Mouse (Mus musculus): ENCODE results near the gene Olfr893. TPM values are rescaled to one million over a fixed set of nuclear protein-coding genes. Genes with fewer than 3 reads are reported as not detected.
"Not testable (repeated sequence)": the region's sequence is repeated elsewhere in the genome, so short reads cannot be mapped to it uniquely, and the experiment has no call there.

Olfr893 gene
- not detected in 2 replicates for polyA plus RNA-seq (2011; ENCODE audit: insufficient read length, low read depth, missing spikeins)

GRCm38 (mm10) chr9:38208065-38208464 lies at the start of gene Olfr893:
Gene Olfr893 (plus strand): TSS chr9:38208365.
- Histone ChIP-seq H3K27ac (ENCODE audit: insufficient read depth, low read length) (no peak within 1 kb of the TSS), H3K4me3 (ENCODE audit: insufficient read depth, low read length) (no peak within 1 kb of the TSS), H3K4me1 (ENCODE audit: control insufficient read depth, insufficient read depth, low read length) (no peaks in the 10 kb centered on the region)
- TF ChIP-seq POLR2A (IDR thresholded peaks at IDR 0.05; ENCODE audit: low read depth, low read length): no peak
- no peak for TF ChIP-seq CTCF (IDR thresholded peaks at IDR 0.05; ENCODE audit: borderline replicate concordance, insufficient read depth, low read length)

GRCm38 (mm10) chr9:38168341-38168740 lies 39.8 kb upstream of the Olfr893 start:
- not testable (repeated sequence) for H3K27ac ChIP-seq (ENCODE audit: insufficient read depth, low read length); H3K4me1 ChIP-seq (ENCODE audit: control insufficient read depth, insufficient read depth, low read length); H3K4me3 ChIP-seq (ENCODE audit: insufficient read depth, low read length)

GRCm38 (mm10) chr9:38180721-38181120 lies 27.4 kb upstream of the Olfr893 start, which contains the start of gene Olfr891:
Gene Olfr891 (minus strand): TSS chr9:38180821.
- H3K4me1 ChIP-seq (ENCODE audit: control insufficient read depth, insufficient read depth, low read length): no peaks in the 10 kb centered on the region
- TF ChIP-seq CTCF (IDR thresholded peaks at IDR 0.05; ENCODE audit: borderline replicate concordance, insufficient read depth, low read length) (no peak), POLR2A (IDR thresholded peaks at IDR 0.05; ENCODE audit: low read depth, low read length) (no peak)
- H3K27ac ChIP-seq (ENCODE audit: insufficient read depth, low read length): no peak within 1 kb of the TSS
- H3K4me3 ChIP-seq (ENCODE audit: insufficient read depth, low read length): no peak within 1 kb of the TSS

- no peak within 1 kb of the TSS for H3K27ac ChIP-seq (ENCODE audit: insufficient read depth, low read length)
- TF ChIP-seq CTCF (IDR thresholded peaks at IDR 0.05; ENCODE audit: borderline replicate concordance, insufficient read depth, low read length) (no peak), POLR2A (IDR thresholded peaks at IDR 0.05; ENCODE audit: low read depth, low read length) (no peak)
- no peaks in the 10 kb centered on the region for H3K4me1 ChIP-seq (ENCODE audit: control insufficient read depth, insufficient read depth, low read length)
- H3K4me3 ChIP-seq (ENCODE audit: insufficient read depth, low read length): no peak within 1 kb of the TSS
These were observed 9.6 kb downstream of the Olfr893 start, which contains the start of gene Olfr894 for GRCm38 (mm10) chr9:38217755-38218154. Gene Olfr894 (plus strand): TSS chr9:38218055.

- H3K27ac ChIP-seq (ENCODE audit: insufficient read depth, low read length): no peak within 1 kb of the TSS
- TF ChIP-seq POLR2A (IDR thresholded peaks at IDR 0.05; ENCODE audit: low read depth, low read length): no peak
- TF ChIP-seq CTCF (IDR thresholded peaks at IDR 0.05; ENCODE audit: borderline replicate concordance, insufficient read depth, low read length): no peak
- no peaks in the 10 kb centered on the region for H3K4me1 ChIP-seq (ENCODE audit: control insufficient read depth, insufficient read depth, low read length)
- H3K4me3 ChIP-seq (ENCODE audit: insufficient read depth, low read length): no peak within 1 kb of the TSS
These were observed 44.3 kb downstream of the Olfr893 start, which contains the start of gene Olfr143 for GRCm38 (mm10) chr9:38252474-38252873. Gene Olfr143 (plus strand): TSS chr9:38252774.

Other genes with a start within 250 kb of the Olfr893 start
- gene Olfr881, start 216.5 kb upstream of the Olfr893 start, polyA plus RNA-seq (2011; ENCODE audit: insufficient read length, low read depth, missing spikeins): not detected in 2 replicates
- gene Olfr883, start 182.6 kb upstream of the Olfr893 start, polyA plus RNA-seq (2011; ENCODE audit: insufficient read length, low read depth, missing spikeins): not detected in 2 replicates
- gene Olfr884, start 161.8 kb upstream of the Olfr893 start, polyA plus RNA-seq (2011; ENCODE audit: insufficient read length, low read depth, missing spikeins): not detected in 2 replicates
- not detected in 2 replicates for gene Olfr885, start 147.0 kb upstream of the Olfr893 start, polyA plus RNA-seq (2011; ENCODE audit: insufficient read length, low read depth, missing spikeins)
- gene Olfr887, start 124.3 kb upstream of the Olfr893 start, polyA plus RNA-seq (2011; ENCODE audit: insufficient read length, low read depth, missing spikeins): not detected in 2 replicates
- not detected in 2 replicates for gene Olfr888, start 100.2 kb upstream of the Olfr893 start, polyA plus RNA-seq (2011; ENCODE audit: insufficient read length, low read depth, missing spikeins)
- gene Olfr889, start 93.2 kb upstream of the Olfr893 start, polyA plus RNA-seq (2011; ENCODE audit: insufficient read length, low read depth, missing spikeins): 0.09 TPM in 1 of 2 replicates, not detected in the other
- not detected in 2 replicates for gene Olfr890, start 65.8 kb upstream of the Olfr893 start, polyA plus RNA-seq (2011; ENCODE audit: insufficient read length, low read depth, missing spikeins)
- gene Olfr891, start 27.5 kb upstream of the Olfr893 start, polyA plus RNA-seq (2011; ENCODE audit: insufficient read length, low read depth, missing spikeins): not detected in 2 replicates
- gene Olfr894, start 9.7 kb downstream of the Olfr893 start, polyA plus RNA-seq (2011; ENCODE audit: insufficient read length, low read depth, missing spikeins): not detected in 2 replicates
- gene Olfr143, start 44.4 kb downstream of the Olfr893 start, polyA plus RNA-seq (2011; ENCODE audit: insufficient read length, low read depth, missing spikeins): not detected in 2 replicates
- gene Olfr895, start 59.5 kb downstream of the Olfr893 start, polyA plus RNA-seq (2011; ENCODE audit: insufficient read length, low read depth, missing spikeins): not detected in 2 replicates
- not detected in 2 replicates for gene Olfr896-ps1, start 82.7 kb downstream of the Olfr893 start, polyA plus RNA-seq (2011; ENCODE audit: insufficient read length, low read depth, missing spikeins)
- not detected in 2 replicates for gene Olfr25, start 120.7 kb downstream of the Olfr893 start, polyA plus RNA-seq (2011; ENCODE audit: insufficient read length, low read depth, missing spikeins)
- gene Olfr898, start 140.0 kb downstream of the Olfr893 start, polyA plus RNA-seq (2011; ENCODE audit: insufficient read length, low read depth, missing spikeins): not detected in 2 replicates
- not detected in 2 replicates for gene Olfr250, start 158.5 kb downstream of the Olfr893 start, polyA plus RNA-seq (2011; ENCODE audit: insufficient read length, low read depth, missing spikeins)
- not detected in 2 replicates for gene Olfr251, start 168.7 kb downstream of the Olfr893 start, polyA plus RNA-seq (2011; ENCODE audit: insufficient read length, low read depth, missing spikeins)
- gene Olfr147, start 193.3 kb downstream of the Olfr893 start, polyA plus RNA-seq (2011; ENCODE audit: insufficient read length, low read depth, missing spikeins): not detected in 2 replicates
- not detected in 2 replicates for gene Olfr901, start 221.1 kb downstream of the Olfr893 start, polyA plus RNA-seq (2011; ENCODE audit: insufficient read length, low read depth, missing spikeins)
- gene Olfr902, start 239.3 kb downstream of the Olfr893 start, polyA plus RNA-seq (2011; ENCODE audit: insufficient read length, low read depth, missing spikeins): not detected in 2 replicates